Mouse (Mus musculus) stomach, postnatal 0 days (tissue): ENCODE data around the gene Rundc1. TPM values are rescaled to one million over a fixed set of nuclear protein-coding genes. Genes with fewer than 3 reads are reported as not detected.
"Not testable (repeated sequence)": the region's sequence is repeated elsewhere in the genome, so short reads cannot be mapped to it uniquely, and the experiment has no call there.

Experiments
- ATAC-seq: fragments of 200-750 bp; cut with Nextera tagmentation; 2 replicates; pipeline ENCODE4 v1.8.0; 2017; ENCODE audit not compliant: low FRiP score, low TSS enrichment
- DNase-seq: peaks from one replicate; pipeline ENCODE4 v3.0.0-alpha.2; 2016; ENCODE audit warnings: low spot score
- H3K27ac ChIP-seq: fragments of 300-500 bp; sonication (generic); replicated peaks from 2 replicates; pipeline ENCODE4 v1.5.1; 2014; ENCODE audit warnings: mild to moderate bottlenecking, control low read depth
- H3K27me3 ChIP-seq: fragments of 300-500 bp; sonication (generic); 2 replicates; pipeline ENCODE4 v1.6.1; 2014; ENCODE audit warnings: low read length; ENCODE audit not compliant: control insufficient read depth, insufficient read depth
- H3K36me3 ChIP-seq: fragments of 300-500 bp; sonication (generic); 2 replicates; pipeline ENCODE4 v1.6.1; 2014; ENCODE audit warnings: low read length, mixed read lengths; ENCODE audit not compliant: control insufficient read depth, insufficient read depth
- H3K4me1 ChIP-seq: fragments of 300-500 bp; sonication (generic); replicated peaks from 2 replicates; pipeline ENCODE4 v1.6.1; 2014; ENCODE audit warnings: antibody characterized with exemption; ENCODE audit not compliant: control insufficient read depth, insufficient read depth
- H3K4me2 ChIP-seq: fragments of 300-500 bp; sonication (generic); replicated peaks from 2 replicates; pipeline ENCODE4 v1.6.1; 2014; ENCODE audit warnings: low read depth, mild to moderate bottlenecking, control low read depth, moderate library complexity
- H3K4me3 ChIP-seq: fragments of 300-500 bp; sonication (generic); 2 replicates; pipeline ENCODE4 v1.5.1; 2014; ENCODE audit warnings: low read depth, low read length, control low read depth
- H3K9ac ChIP-seq: fragments of 300-500 bp; sonication (generic); 2 replicates; pipeline ENCODE4 v1.6.1; 2014; ENCODE audit warnings: mild to moderate bottlenecking, low read length, control low read depth, mixed read lengths
- H3K9me3 ChIP-seq: fragments of 300-500 bp; sonication (generic); 2 replicates; pipeline ENCODE4 v1.6.1; 2016; ENCODE audit warnings: low read length; ENCODE audit not compliant: control insufficient read depth
- CTCF ChIP-seq: IDR thresholded peaks from 2 replicates; pipeline ENCODE4 v1.5.1; 2016; ENCODE audit warnings: antibody characterized with exemption, low read depth, mild to moderate bottlenecking, moderate library complexity
- EP300 ChIP-seq: optimal IDR thresholded peaks from 2 replicates; pipeline ENCODE3; 2016; ENCODE audit warnings: antibody characterized with exemption
- WGBS: fragments of 180-500 bp; shearing (Covaris S2); extraction: QIAGEN DNeasy Blood & Tissue Kit; methylation state at CpG from one replicate; pipeline ENCODE4 v1.1.7; 2014; 5-methylcytosine and 5-hydroxymethylcytosine counted together
- polyA plus RNA-seq: library from polyadenylated mRNA; unstranded; fragments of >200 nt; fragmentation: Nextera tagmentation; extraction: Ambion mirVana; gene quantifications from 2 replicates; pipeline ENCODE4 v1.2.1, GENCODE M21; 2015

Rundc1 gene
- polyA plus RNA-seq, 1 experiment from 2014 or later, result 11.3 TPM

GRCm38 (mm10) chr11:101472336-101472735 is 47.5 kb downstream of the Rundc1 start:
- Histone ChIP-seq H3K4me1 (no peaks in the 10 kb centered on the region; the same call in 1 of the 2 replicates), H3K4me3 (no peak overlapping the region), H3K36me3 (no peaks in the 10 kb centered on the region), H3K27ac (no peak overlapping the region), H3K9me3 (no peaks in the 10 kb centered on the region), H3K4me2 (no peak overlapping the region), H3K9ac (no peak overlapping the region), H3K27me3 (no peaks in the 10 kb centered on the region)
- 55% methylated on average over 7 of the region's 7 CpGs for WGBS
- TF ChIP-seq EP300, result no peak
- TF ChIP-seq CTCF, result no peak
- DNase-seq, result no peak
- ATAC-seq, result no peak

DNA sequence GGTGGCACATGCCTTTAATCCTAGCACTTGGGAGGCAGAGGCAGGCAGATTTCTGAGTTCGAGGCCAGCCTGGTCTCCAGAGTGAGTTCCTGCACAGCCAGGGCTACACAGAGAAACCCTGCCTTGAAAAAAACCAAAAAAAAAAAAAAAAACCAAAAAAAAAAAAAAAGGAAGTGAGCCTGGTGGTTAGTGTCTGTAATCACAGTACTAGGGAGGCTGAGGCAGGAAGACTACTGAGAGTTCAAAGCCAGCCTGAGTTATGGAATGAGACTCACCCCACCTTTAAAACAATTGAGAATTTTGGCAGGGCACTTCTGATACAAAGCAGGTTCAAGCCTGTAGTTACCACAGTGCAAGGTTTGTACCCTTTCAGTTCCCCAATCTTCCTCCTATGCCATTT is 48.8 kb downstream of the Rundc1 start:
- H3K27ac ChIP-seq, H3K9me3 ChIP-seq, ATAC-seq, H3K4me2 ChIP-seq, H3K4me3 ChIP-seq, H3K27me3 ChIP-seq, H3K4me1 ChIP-seq, DNase-seq, H3K9ac ChIP-seq, H3K36me3 ChIP-seq: not testable (repeated sequence)
- WGBS, result 65% methylated on average over 1 of the region's 1 CpGs

GRCm38 (mm10) chr11:101474298-101474697 is 49.4 kb downstream of the Rundc1 start:
- WGBS, result 58% methylated on average over 5 of the region's 5 CpGs
- no peaks in the 10 kb centered on the region for H3K27me3 ChIP-seq
- no peak overlapping the region for H3K9ac ChIP-seq
- no peaks in the 10 kb centered on the region for H3K4me1 ChIP-seq
- no peak overlapping the region for H3K27ac ChIP-seq
- H3K9me3 ChIP-seq, result no peaks in the 10 kb centered on the region
- no peak for TF ChIP-seq EP300
- no peak for TF ChIP-seq CTCF
- no peaks in the 10 kb centered on the region for H3K36me3 ChIP-seq
- H3K4me2 ChIP-seq, result no peak overlapping the region
- no peak overlapping the region for H3K4me3 ChIP-seq
- no peak for ATAC-seq
- DNase-seq, result no peak

DNA sequence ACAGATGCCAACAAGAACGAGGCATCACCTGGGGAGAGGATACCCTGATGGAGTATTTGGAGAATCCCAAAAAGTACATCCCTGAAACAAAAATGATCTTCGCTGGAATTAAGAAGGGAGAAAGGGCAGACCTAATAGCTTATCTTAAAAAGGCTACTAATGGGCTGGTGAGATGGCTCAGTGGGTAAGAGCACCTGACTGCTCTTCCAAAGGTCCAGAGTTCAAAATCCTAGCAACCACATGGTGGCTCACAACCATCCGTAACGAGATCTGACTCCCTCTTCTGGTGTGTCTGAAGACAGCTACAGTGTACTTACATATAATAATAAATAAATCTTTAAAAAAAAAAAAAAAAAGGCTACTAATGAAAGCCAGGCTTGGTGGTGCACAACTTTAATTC is 51.5 kb downstream of the Rundc1 start:
- not testable (repeated sequence) for H3K4me1 ChIP-seq, H3K36me3 ChIP-seq, H3K9ac ChIP-seq, ATAC-seq, H3K4me2 ChIP-seq, H3K27me3 ChIP-seq, H3K9me3 ChIP-seq, H3K4me3 ChIP-seq, H3K27ac ChIP-seq, DNase-seq
- WGBS, result 84% methylated on average over 4 of the region's 4 CpGs

GRCm38 (mm10) chr11:101477194-101477551 is 52.3 kb downstream of the Rundc1 start:
- Histone ChIP-seq H3K9me3 (no peaks in the 10 kb centered on the region), H3K4me2 (no peak overlapping the region), H3K9ac (no peak overlapping the region), H3K36me3 (no peaks in the 10 kb centered on the region), H3K4me1 (no peaks in the 10 kb centered on the region), H3K27me3 (no peaks in the 10 kb centered on the region), H3K4me3 (no peak overlapping the region), H3K27ac (no peak overlapping the region)
- TF ChIP-seq CTCF, result no peak
- TF ChIP-seq EP300, result no peak
- 53% methylated on average over 4 of the region's 4 CpGs for WGBS
- ATAC-seq, result no peak
- no peak for DNase-seq

- no peak for ATAC-seq
- 67% methylated on average over 10 of the region's 10 CpGs for WGBS
- no peak for DNase-seq
These were observed 52.8 kb downstream of the Rundc1 start for GRCm38 (mm10) chr11:101477552-101478211.

More at GRCm38 (mm10) chr11:101477552-101478211, 52.8 kb downstream of the Rundc1 start:
- Histone ChIP-seq H3K4me1 (no peaks in the 10 kb centered on the region), H3K4me2 (no peak overlapping the region), H3K27me3 (no peaks in the 10 kb centered on the region), H3K4me3 (no peak overlapping the region), H3K9ac (no peak overlapping the region), H3K36me3 (no peaks in the 10 kb centered on the region), H3K9me3 (no peaks in the 10 kb centered on the region), H3K27ac (no peak overlapping the region)
- no peak for TF ChIP-seq EP300
- TF ChIP-seq CTCF, result no peak
